Mouse (Mus musculus): ENCODE results near the gene Syt16. TPM values are rescaled to one million over a fixed set of nuclear protein-coding genes. Genes with fewer than 3 reads are reported as not detected.

Gene Syt16
- polyA plus RNA-seq, 1 experiment: not detected

DNA sequence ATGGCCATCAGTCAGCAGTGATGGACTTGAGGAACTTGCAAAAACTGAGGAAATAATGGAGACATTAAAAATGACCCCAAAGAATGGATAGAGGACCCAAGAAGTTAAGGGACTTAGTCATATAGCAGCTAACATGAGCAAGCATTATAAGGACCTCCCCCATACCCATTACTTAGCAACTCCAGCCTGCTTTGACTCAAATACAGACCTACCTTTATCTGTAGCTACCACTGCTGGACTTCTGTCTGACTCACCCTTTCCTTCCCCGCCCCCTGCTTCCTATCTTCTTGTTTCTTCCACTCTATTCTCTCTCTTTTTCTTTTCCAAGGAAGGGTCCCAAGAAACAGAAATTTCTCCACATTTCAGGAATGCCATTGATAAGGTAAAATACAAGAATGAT, 223.2 kb downstream of the Syt16 start:
- no peak overlapping the region for H3K27ac ChIP-seq (ENCODE audit: insufficient read depth, low read length)
- H3K4me1 ChIP-seq (ENCODE audit: control insufficient read depth, insufficient read depth, low read length): no peaks in the 10 kb centered on the region
- TF ChIP-seq POLR2A (IDR thresholded peaks at IDR 0.05; ENCODE audit: low read depth, low read length) (no peak), CTCF (IDR thresholded peaks at IDR 0.05; ENCODE audit: borderline replicate concordance, insufficient read depth, low read length) (no peak)
- H3K4me3 ChIP-seq (ENCODE audit: insufficient read depth, low read length): no peak overlapping the region

DNA sequence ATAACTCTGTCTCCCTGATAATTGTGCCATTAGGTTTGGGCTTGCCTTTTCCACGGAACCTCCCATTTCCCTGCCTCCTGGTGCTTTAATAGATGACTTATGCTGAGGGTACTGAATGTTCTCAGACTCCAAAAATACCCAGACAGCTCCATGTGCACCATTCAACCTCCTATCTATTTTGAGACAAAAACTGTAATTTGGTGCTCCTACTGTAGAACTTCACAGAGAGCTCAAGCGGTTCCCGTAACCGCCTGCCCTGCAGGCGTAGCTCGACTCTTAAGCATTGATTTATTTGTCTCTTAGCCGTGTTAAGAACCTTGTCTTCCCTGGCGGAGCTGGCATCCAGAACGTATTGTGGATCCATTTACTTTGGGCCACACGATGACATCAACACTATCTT, 233.3 kb downstream of the Syt16 start:
- TF ChIP-seq POLR2A (IDR thresholded peaks at IDR 0.05; ENCODE audit: low read depth, low read length): no peak
- H3K4me1 ChIP-seq (ENCODE audit: control insufficient read depth, insufficient read depth, low read length): no peaks in the 10 kb centered on the region
- no peak overlapping the region for H3K27ac ChIP-seq (ENCODE audit: insufficient read depth, low read length)
- H3K4me3 ChIP-seq (ENCODE audit: insufficient read depth, low read length): no peak overlapping the region

DNA sequence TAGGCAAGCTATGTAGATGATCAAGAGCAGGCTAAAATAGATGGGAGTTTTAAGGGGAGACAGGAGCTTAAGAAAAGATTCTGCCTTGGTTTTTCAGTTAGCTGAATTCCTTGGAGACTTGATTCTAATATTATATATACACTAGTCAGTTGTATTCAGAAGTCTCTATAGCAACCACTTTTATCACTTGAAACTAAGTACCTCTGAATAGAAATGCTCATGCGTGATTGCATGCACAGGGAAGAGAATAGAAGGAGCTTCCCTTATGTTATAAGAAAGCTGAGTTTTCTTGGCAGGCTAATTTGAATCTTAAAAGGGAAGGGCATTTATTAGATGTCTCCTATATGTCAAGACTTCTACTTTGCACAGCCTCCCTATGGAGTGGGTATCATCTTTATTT, 235.4 kb downstream of the Syt16 start:
- H3K4me3 ChIP-seq (ENCODE audit: insufficient read depth, low read length): no peak overlapping the region
- no peak overlapping the region for H3K27ac ChIP-seq (ENCODE audit: insufficient read depth, low read length)
- TF ChIP-seq POLR2A (IDR thresholded peaks at IDR 0.05; ENCODE audit: low read depth, low read length) (no peak), CTCF (IDR thresholded peaks at IDR 0.05; ENCODE audit: borderline replicate concordance, insufficient read depth, low read length) (no peak)
- no peaks in the 10 kb centered on the region for H3K4me1 ChIP-seq (ENCODE audit: control insufficient read depth, insufficient read depth, low read length)

DNA sequence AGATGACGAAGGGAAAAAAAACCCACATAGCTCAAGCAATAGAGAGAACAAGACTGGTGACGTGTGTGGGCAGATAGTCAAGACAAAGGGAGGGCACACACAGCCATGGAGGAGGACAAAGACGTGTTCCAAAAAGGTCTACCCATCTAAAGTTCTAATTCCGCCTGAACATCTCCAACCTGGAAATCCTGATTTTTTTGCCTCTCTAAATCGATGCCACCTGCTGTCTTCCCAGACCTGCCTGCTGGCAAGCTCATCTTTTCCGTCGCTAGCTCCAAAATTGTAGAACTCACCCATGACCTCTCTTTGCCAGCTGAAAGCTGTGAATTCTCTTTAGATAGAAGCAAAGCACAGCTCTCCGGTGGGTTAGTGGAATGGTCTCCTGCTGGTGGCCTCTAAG, 238.7 kb downstream of the Syt16 start:
- no peak overlapping the region for H3K27ac ChIP-seq (ENCODE audit: insufficient read depth, low read length)
- TF ChIP-seq POLR2A (IDR thresholded peaks at IDR 0.05; ENCODE audit: low read depth, low read length): no peak
- TF ChIP-seq CTCF (IDR thresholded peaks at IDR 0.05; ENCODE audit: borderline replicate concordance, insufficient read depth, low read length): no peak
- no peak overlapping the region for H3K4me3 ChIP-seq (ENCODE audit: insufficient read depth, low read length)
- peaks cover 2% of the 10 kb centered on the region; the same call in 1 of the 2 replicates for H3K4me1 ChIP-seq (ENCODE audit: control insufficient read depth, insufficient read depth, low read length)

DNA sequence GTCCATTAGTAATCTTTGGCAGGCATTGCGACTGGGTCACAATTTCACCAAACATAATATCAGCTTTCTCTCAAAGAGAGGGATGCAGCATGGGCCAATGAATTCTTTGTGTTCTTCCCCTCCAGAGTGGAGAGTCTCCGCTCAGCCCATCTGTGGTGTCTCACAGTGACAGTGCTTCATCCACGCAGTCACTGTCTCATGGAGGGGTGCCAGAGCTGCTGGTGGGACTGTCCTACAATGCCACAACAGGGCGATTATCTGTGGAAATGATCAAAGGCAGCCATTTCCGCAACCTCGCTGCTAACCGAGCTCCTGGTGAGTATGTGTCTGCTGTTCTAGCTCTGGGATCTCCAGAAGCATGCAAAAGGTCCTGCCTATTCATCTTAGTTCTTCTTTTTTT, 240.6 kb downstream of the Syt16 start:
- H3K4me1 ChIP-seq (ENCODE audit: control insufficient read depth, insufficient read depth, low read length): peaks cover 2% of the 10 kb centered on the region; the same call in 1 of the 2 replicates
- TF ChIP-seq POLR2A (IDR thresholded peaks at IDR 0.05; ENCODE audit: low read depth, low read length) (no peak), CTCF (IDR thresholded peaks at IDR 0.05; ENCODE audit: borderline replicate concordance, insufficient read depth, low read length) (no peak)
- H3K4me3 ChIP-seq (ENCODE audit: insufficient read depth, low read length): no peak overlapping the region
- H3K27ac ChIP-seq (ENCODE audit: insufficient read depth, low read length): no peak overlapping the region

DNA sequence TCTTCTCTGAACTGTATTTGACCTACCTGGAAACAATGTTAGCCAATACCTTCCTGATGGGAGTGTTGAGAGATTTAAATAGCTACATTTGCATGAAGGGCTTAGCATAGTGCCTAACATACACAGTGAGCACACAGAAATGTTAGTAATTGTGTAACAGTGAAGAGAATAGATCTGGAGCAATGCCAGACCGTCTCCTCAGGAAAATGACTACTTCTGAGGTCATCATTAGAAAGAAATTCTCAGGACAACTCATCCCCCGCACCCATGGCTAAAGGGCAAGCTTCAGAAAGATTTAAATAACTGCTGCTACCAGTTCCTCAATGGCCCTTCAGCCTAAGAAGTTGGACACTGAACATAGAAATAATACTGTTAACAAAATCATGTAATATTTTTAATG, 241.3 kb downstream of the Syt16 start:
- TF ChIP-seq CTCF (IDR thresholded peaks at IDR 0.05; ENCODE audit: borderline replicate concordance, insufficient read depth, low read length) (no peak), POLR2A (IDR thresholded peaks at IDR 0.05; ENCODE audit: low read depth, low read length) (no peak)
- peaks cover 2% of the 10 kb centered on the region; the same call in 1 of the 2 replicates for H3K4me1 ChIP-seq (ENCODE audit: control insufficient read depth, insufficient read depth, low read length)
- H3K27ac ChIP-seq (ENCODE audit: insufficient read depth, low read length): no peak overlapping the region; the same call in 1 of the 2 replicates
- no peak overlapping the region for H3K4me3 ChIP-seq (ENCODE audit: insufficient read depth, low read length)

DNA sequence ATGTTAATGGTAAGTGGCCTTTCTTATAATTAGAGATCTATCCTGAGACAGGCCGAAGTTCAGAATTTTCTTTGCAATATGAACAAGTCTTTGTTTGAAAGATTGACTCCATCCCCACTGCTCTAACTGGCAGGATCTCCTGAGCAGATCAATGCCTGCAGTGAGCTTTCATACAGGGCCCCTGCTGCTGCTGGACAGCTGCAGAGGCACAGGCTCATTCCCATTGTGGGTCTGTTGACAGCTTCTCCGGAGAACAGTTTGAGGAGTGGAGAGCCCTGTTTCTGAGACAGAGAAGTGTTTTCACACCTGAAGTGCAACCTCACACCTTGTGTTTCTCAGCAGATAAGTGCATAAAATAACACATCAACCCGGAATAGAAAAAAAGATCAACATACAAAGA, 267.4 kb downstream of the Syt16 start:
- Histone ChIP-seq H3K4me3 (ENCODE audit: insufficient read depth, low read length) (no peak overlapping the region), H3K4me1 (ENCODE audit: control insufficient read depth, insufficient read depth, low read length) (no peaks in the 10 kb centered on the region), H3K27ac (ENCODE audit: insufficient read depth, low read length) (no peak overlapping the region)
- TF ChIP-seq CTCF (IDR thresholded peaks at IDR 0.05; ENCODE audit: borderline replicate concordance, insufficient read depth, low read length): no peak
- TF ChIP-seq POLR2A (IDR thresholded peaks at IDR 0.05; ENCODE audit: low read depth, low read length): no peak

DNA sequence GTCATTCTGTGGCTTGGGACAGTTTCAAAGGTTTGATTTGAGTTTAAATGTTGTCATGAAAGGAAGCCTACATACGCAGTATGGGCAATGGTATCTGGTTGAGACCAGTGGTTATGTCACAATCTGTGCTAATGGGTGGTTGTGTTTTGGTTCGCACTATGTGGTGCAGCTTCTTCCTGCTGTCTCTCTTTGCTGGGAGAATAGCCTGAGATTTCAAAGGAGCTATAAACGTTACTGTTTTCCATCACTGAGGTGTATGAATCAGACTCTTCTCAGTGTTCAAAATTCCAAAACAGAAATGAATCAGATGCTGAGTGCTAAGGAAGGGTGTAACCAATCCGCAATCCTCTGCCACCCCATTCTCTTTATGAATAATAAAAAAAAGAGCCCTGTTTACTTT, 269.6 kb downstream of the Syt16 start:
- TF ChIP-seq POLR2A (IDR thresholded peaks at IDR 0.05; ENCODE audit: low read depth, low read length): no peak
- TF ChIP-seq CTCF (IDR thresholded peaks at IDR 0.05; ENCODE audit: borderline replicate concordance, insufficient read depth, low read length): no peak
- 0 out of 2 replicates have a peak overlapping the region, but pooled peaks have one; percentile 11 for H3K27ac ChIP-seq (ENCODE audit: insufficient read depth, low read length)
- H3K4me3 ChIP-seq (ENCODE audit: insufficient read depth, low read length): no peak overlapping the region
- H3K4me1 ChIP-seq (ENCODE audit: control insufficient read depth, insufficient read depth, low read length): no peaks in the 10 kb centered on the region

DNA sequence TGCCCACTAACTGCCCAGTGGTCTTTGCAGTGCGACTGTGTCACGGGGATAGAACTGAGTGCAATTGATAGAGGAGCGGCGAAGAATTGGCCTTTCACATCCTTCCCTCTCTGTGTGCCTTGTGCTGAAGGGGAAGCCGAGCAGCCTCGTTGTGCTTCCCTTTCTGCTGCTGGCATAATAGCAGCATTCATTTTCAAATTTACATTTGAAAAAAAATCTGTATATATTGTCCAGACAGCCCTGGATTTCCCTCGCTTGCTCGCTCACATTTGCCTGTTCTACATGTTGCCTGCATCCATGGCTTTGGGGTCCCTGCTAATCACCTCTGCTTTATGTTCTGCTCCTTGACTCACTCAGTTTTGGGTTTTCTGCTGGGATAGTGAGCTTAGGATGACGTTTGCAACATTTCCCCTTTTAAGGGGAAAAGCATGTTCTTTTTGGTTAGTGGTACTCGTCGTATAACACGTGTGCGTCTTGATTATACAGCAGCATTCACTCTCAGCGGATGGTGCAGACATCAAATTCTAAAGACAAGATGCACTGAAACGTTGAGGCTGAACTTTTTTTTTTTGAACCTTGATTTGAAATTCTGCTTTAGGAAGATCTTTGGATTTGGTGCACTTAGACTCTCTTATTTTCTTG, 271.3 kb downstream of the Syt16 start:
- TF ChIP-seq CTCF (IDR thresholded peaks at IDR 0.05; ENCODE audit: borderline replicate concordance, insufficient read depth, low read length) (no peak), POLR2A (IDR thresholded peaks at IDR 0.05; ENCODE audit: low read depth, low read length) (no peak)
- no peak overlapping the region for H3K27ac ChIP-seq (ENCODE audit: insufficient read depth, low read length)
- H3K4me1 ChIP-seq (ENCODE audit: control insufficient read depth, insufficient read depth, low read length): no peaks in the 10 kb centered on the region
- no peak overlapping the region for H3K4me3 ChIP-seq (ENCODE audit: insufficient read depth, low read length)

DNA sequence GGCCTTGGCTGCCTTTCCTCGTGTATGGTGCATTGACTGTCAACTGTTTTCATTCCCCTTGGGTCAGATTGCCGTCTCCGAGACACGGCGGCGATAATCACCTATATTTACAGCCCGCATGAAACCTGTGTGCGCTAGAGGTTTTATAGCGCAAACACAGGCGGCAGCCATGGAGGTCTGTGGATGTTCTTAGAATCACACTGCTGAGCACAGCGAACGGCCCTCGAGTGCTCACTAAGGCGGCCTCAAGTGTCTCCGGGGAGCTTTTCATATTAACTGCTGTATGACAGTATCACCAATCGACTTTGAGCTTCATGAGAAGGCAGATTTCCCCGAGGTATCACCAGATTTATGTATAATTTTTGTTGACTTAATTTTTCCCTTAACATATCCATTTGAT, 275.1 kb downstream of the Syt16 start:
- no peak for TF ChIP-seq CTCF (IDR thresholded peaks at IDR 0.05; ENCODE audit: borderline replicate concordance, insufficient read depth, low read length)
- TF ChIP-seq POLR2A (IDR thresholded peaks at IDR 0.05; ENCODE audit: low read depth, low read length): no peak
- H3K4me1 ChIP-seq (ENCODE audit: control insufficient read depth, insufficient read depth, low read length): no peaks in the 10 kb centered on the region
- H3K27ac ChIP-seq (ENCODE audit: insufficient read depth, low read length): no peak overlapping the region
- no peak overlapping the region for H3K4me3 ChIP-seq (ENCODE audit: insufficient read depth, low read length)

All from embryonic fibroblast, embryonic 13.5 days (primary cell).